8 mouse cellular contexts compared by ENCODE assay signal in the genomic region with DNA sequence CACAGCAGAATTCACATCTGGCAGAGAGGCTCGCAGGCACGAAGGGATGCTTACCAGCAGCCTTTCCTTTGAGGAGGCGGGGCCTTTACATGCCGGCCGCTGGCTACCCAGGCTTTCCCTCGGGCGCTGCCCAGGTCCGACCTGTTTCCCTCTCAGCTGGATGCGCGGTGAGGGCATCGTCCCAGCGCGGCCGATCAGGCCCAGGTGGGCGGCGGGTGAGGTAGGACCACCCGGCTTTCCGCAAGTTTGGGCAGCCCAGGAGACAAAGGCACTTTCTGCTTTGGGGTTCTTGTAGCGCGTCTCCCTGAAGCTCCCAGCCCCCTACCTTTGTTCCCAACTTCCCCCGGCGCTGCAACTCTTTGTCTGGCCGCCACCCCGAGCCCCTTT. TPM values are rescaled to one million over a fixed set of nuclear protein-coding genes. Genes with fewer than 3 reads are reported as not detected.
A peak's percentile ranks its signal among the peaks of the same experiment; 100 is the strongest.
DNase-seq lines count a peak whose midpoint lies in the region; ATAC-seq lines count a peak whose summit lies in the region.

Gene Mboat2 (plus strand): TSS at position 114 of the 387 bp plus-strand sequence.

- peak within 1 kb of the TSS; percentile 69 for H3K4me2 ChIP-seq in embryonic facial prominence, embryonic 15.5 days (replicated peaks)
- peak within 1 kb of the TSS; percentile 80 for H3K4me2 ChIP-seq in lung, embryonic 15.5 days

- peak within 1 kb of the TSS; percentile 93 for H3K27ac ChIP-seq in embryonic facial prominence, embryonic 15.5 days (replicated peaks)
- peak within 1 kb of the TSS; percentile 90 for H3K27ac ChIP-seq in lung, embryonic 15.5 days

- peak; percentile 11 to 30 for DNase-seq in B cell, adult 2 months
- DNase-seq in MN1 (ENCODE audit: low spot score), result peak; percentile 78
- DNase-seq in layer of hippocampus, postnatal 10 days (ENCODE audit: low spot score in 2 of 2), result no peak
- DNase-seq in thymus, postnatal 4 days, result no peak

- WGBS in embryonic facial prominence, embryonic 15.5 days, result 0% methylated on average over 24 of the region's 24 CpGs
- 1% methylated on average over 24 of the region's 24 CpGs for WGBS in lung, embryonic 15.5 days

- peak; percentile 15 for ATAC-seq in embryonic facial prominence, embryonic 15.5 days (ENCODE audit: insufficient number of reproducible peaks, low FRiP score, low TSS enrichment, low read depth)
- ATAC-seq in hematopoietic stem cell, adult 5-6 weeks (replicated peaks in 1 of 2; ENCODE audit: insufficient read depth in 1 of 2, low FRiP score in 2 of 2, low TSS enrichment in 1 of 2, low read depth in 1 of 2, poor library complexity in 2 of 2, severe bottlenecking in 2 of 2), result peak; percentile 24 to 59; a peak in 3 of 4 replicates
- ATAC-seq in lung, embryonic 15.5 days (ENCODE audit: borderline replicate concordance, extremely low read depth, low FRiP score, low TSS enrichment), result peak; percentile 54
- ATAC-seq in neutrophil, adult 5-6 weeks (ENCODE audit: extremely low read depth, insufficient number of reproducible peaks, low FRiP score, poor library complexity, severe bottlenecking), result peak; percentile 16; the same call in 1 of the 2 replicates

- H3K36me3 ChIP-seq in embryonic facial prominence, embryonic 15.5 days, result no peaks in the 10 kb centered on the region
- no peaks in the 10 kb centered on the region for H3K36me3 ChIP-seq in lung, embryonic 15.5 days

- peak within 1 kb of the TSS; percentile 93 for H3K9ac ChIP-seq in embryonic facial prominence, embryonic 15.5 days
- peak within 1 kb of the TSS; percentile 85 for H3K9ac ChIP-seq in lung, embryonic 15.5 days

- H3K4me3 ChIP-seq in embryonic facial prominence, embryonic 15.5 days (replicated peaks), result peak within 1 kb of the TSS; percentile 95
- peak within 1 kb of the TSS; percentile 66 for H3K4me3 ChIP-seq in lung, embryonic 15.5 days

- no peaks in the 10 kb centered on the region for H3K27me3 ChIP-seq in embryonic facial prominence, embryonic 15.5 days
- H3K27me3 ChIP-seq in lung, embryonic 15.5 days, result no peaks in the 10 kb centered on the region

- no peaks in the 10 kb centered on the region for H3K9me3 ChIP-seq in embryonic facial prominence, embryonic 15.5 days (replicated peaks)
- no peaks in the 10 kb centered on the region for H3K9me3 ChIP-seq in lung, embryonic 15.5 days

- peaks cover 25% of the 10 kb centered on the region for H3K4me1 ChIP-seq in embryonic facial prominence, embryonic 15.5 days
- peaks cover 20% of the 10 kb centered on the region for H3K4me1 ChIP-seq in lung, embryonic 15.5 days

RNA-seq across cellular contexts. Expression of gene Mboat2, which starts in this region (rescaled TPM):
- polyA plus RNA-seq in embryonic facial prominence, embryonic 15.5 days (2015; fragmentation: Nextera tagmentation; extraction: Ambion mirVana), result 64.8 and 69.0 TPM in 2 replicates
- 20.1 and 23.3 TPM in 2 replicates for total RNA-seq in hematopoietic stem cell, adult 5-6 weeks (2017)
- total RNA-seq in layer of hippocampus, postnatal 10 days (2021), result 10 to 100 TPM; 55.7 to 57.8 TPM
- 41.0 and 42.5 TPM in 2 replicates for polyA plus RNA-seq in lung, embryonic 15.5 days (2015; fragmentation: Nextera tagmentation; extraction: Ambion mirVana)
- 0.23 and 5.9 TPM in 2 replicates for total RNA-seq in neutrophil, adult 5-6 weeks (2017)

Comparison
In these comparisons a context has a peak if more than half of its experiments do, and no peak if none do; other contexts are left out.
1. DNase-seq: peak in B cell, adult 2 months (2 of 2) and MN1 (single experiment); none in layer of hippocampus, postnatal 10 days (0 of 2) and thymus, postnatal 4 days (single experiment).
2. Peak in every context shown above with its lines, with median percentiles within 50 percentile points of each other: ATAC-seq.